Mouse (Mus musculus): Measurements from ENCODE around the gene Tspan18.

The Tspan18 gene

DNA sequence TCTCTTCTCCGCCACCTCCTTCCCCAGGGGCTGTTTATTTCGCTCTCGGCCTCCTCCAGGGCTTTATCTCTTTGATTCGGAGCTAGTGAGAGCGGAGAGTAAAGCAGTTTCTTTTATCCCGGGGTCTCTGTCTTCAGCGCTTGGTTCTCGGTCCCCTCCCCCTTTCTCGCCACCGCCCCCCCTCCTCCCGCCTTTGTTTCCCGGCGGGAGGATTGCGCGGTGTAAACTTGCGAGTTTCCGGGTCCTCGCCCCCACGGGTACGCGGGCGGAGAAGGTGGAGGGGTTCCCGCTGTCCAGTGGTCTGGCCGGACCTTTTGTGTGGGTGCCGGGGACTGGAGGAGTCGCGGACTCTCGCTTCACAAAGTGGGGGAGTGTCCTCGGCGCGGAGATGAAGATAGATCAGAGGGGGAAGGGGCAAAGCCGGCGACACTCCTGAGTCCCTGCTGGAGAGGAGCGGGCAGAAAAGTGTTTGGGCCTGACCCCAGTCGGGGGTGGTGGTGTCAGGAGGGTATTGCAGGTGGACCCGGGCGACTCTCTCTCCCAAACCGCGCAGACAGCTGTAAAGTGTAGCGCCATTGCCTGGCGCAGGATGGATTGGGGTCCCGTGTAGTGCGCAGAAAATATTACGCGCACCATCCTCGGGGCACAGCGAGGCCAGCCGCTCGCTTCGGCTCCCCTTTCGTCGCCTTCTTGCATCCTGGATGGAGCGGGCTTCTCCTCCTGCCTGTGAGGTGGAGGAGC, 146.1 kb downstream of the Tspan18 start:
- in situ Hi-C loops (cut with MseI, MboI): no loop called here

DNA sequence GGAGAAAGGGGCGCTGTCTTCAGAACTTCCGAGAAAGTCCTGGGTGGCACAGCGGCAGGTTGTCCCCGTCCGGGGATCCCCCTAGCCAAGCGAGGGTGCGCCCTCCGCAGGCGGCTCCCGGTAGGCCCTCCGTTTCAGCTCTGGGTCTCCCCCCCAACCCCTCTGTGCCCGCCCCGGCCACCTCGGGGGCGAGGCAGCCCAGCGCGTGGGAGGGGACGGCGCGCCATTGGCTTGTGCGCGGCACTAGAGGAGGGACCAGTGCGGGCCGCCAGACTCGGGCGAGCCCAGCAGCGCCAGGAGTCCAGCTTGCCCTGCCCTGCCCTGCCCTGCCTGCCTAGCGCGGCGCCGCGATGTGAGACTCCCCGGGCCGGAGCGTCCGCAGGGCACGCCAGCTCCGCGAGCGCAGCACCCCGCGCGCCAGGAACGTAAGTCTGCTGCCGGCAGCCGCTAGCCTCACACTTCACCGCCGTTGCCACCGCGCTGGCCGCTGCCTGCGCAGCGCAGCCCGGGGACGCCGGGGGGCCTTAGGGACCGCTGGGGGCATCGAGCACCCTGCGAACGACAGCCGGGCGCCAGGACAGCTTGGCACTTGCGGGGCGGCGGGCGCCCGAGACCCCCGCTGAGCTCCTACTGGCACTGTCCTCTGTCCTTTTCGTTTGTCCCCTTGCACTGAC, 146.8 kb downstream of the Tspan18 start, which contains the start of gene Trp53i11:
Trp53i11 (plus strand) TSS at position 226 of the 674 bp plus-strand sequence.
- in situ Hi-C loops (cut with MseI, MboI): no loop called here

DNA sequence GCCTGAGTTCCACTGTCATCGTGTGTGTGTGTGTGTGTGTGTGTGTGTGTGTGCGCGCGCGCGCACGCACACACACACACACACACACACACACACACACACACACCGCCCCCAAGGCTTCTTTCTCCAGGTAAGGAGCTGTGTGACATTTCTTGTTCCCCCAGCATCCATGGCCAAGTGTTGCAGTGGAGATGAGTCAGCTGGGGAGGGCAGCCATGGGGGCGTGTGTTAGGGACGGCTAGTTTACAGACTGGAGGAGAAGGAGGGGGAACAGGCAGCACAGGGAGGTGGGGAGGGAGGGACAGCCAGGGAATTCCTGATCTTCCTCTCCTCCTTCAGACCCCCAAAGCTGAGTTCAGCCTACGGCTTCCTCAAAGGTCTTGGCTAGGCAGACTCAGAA, 151.4 kb downstream of the Tspan18 start:
- in situ Hi-C loops (cut with MseI, MboI): no loop called here

- in situ Hi-C loops (cut with MseI, MboI): no loop called here
Measured at GRCm38 (mm10) chr2:93180077-93180844, 154.0 kb downstream of the Tspan18 start.

GRCm38 (mm10) chr2:93179603-93180002, 154.7 kb downstream of the Tspan18 start:
- in situ Hi-C loops (cut with MseI, MboI): no loop called here

DNA sequence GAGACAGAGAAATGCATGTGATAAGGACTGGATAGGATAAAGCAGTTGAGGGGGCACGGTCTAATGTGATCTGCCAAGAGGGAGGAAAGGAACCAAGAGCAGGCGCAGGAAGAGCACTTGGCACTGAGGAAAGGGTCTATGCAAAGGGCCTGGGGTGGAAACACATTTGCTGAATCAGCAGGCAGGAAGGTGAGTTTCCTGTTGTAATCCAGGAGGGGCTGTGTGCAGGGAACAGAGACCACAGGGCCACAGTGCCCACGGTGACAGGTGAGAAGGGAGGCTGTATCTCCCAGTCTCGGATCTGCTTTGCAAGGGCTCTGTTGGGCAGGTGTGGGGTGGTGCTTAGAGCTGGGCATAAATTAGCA, 156.0 kb downstream of the Tspan18 start:
- in situ Hi-C loops (cut with MseI, MboI): no loop called here

- in situ Hi-C loops (cut with MseI, MboI): no loop called here
Measured at GRCm38 (mm10) chr2:93177668-93178312, 156.5 kb downstream of the Tspan18 start.

- in situ Hi-C loops (cut with MseI, MboI): no loop called here
Measured at GRCm38 (mm10) chr2:93176871-93177667, 157.2 kb downstream of the Tspan18 start.

GRCm38 (mm10) chr2:93176193-93176798, 158.0 kb downstream of the Tspan18 start:
- in situ Hi-C loops (cut with MseI, MboI): no loop called here

DNA sequence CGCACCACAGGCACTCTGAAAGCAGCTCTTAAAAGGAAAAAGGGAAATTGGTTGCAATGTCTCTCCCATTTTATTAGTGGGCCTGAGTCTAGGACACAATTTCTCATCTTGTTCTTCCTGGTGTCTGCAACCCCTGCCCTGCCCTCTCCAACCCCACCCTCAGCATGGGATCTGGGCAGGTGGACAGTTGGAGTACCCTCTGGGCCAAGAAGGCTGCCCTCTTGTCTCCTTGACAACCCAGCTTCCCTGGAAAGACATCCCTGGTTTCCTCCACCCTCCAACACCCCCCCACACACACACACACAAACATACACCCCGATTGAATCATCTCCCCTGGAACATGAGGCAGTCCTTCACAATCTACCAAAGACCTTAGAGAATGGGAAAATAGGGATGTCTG, 158.6 kb downstream of the Tspan18 start:
- in situ Hi-C loops (cut with MseI, MboI): no loop called here

DNA sequence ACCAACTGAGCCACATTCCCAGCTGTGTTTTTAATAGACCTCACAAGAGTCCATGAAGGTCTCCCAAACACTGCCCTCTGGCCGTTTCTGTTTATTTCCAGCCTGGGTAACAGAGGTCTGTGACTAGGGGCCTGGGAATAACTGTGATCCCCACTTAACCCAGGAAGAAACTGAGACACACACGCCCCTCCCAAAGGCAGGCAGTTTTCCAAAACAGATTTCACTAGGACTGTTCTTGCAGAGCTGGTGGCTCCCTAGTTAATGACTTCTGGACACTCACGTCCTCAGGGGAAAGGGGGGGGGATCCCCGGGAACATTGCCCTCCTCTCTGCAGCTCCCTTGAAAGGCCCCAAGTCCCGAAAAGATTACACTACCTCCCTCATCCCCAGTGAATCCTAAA, 159.0 kb downstream of the Tspan18 start:
- in situ Hi-C loops (cut with MseI, MboI): no loop called here

DNA sequence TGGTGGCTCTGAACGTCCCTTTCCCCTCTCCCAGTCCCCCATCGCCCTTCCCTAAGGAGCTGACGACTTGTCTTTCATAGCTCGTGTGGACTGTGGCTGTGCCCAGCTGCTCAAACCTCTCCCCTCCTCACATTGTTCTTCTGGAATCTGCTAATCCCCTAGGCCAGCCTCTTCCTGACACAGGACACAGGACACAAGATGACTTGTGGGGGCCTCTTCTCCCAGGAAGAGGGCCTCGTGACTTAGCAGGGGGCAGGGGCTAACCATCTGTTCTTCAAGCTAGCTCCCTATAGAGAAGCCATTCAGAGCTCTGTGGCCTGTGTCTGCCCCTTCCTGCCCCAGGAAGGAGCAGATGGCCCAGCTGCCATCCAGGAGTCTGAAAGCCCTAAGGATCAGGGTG, 160.1 kb downstream of the Tspan18 start:
- in situ Hi-C loops (cut with MseI, MboI): no loop called here

DNA sequence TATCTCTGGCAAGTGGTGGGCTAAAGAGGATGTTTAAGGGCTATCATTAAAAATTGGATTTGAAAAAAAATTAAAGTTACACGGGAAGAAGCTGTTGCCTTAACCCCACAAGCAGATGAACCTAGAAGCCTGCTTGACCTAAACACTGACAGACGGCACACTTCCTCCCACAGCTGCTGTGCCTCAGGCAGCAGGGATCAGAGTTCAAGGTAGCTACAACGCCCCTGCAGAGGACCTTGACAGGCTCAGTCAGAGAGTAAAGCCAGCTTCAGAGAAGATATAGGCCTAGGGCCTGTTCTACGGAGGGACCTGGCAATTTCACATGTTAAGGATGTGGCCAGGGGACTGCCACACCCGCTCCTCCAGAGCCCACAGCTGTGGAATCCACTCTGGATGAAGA, 161.8 kb downstream of the Tspan18 start:
- in situ Hi-C loops (cut with MseI, MboI): no loop called here

- in situ Hi-C loops (cut with MseI, MboI): no loop called here
Measured at GRCm38 (mm10) chr2:93171929-93172328, 162.4 kb downstream of the Tspan18 start.

DNA sequence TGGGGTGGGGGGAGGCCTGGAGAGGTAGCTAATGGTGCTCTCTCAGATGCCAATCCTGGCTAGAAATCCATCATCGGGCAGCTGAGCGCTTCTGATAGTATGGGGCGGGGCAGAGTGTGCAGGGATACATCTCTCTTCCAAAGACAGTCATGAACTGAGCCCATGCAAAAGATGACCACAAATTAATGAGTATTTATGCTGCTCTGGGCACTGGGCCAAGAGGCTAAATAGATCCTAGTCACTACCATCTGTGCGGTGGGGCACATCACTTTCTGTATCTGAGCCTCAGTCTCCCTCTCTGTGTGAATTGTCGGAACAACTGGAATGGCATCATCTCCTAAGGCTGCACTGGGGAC, 163.5 kb downstream of the Tspan18 start:
- in situ Hi-C loops (cut with MseI, MboI): no loop called here

DNA sequence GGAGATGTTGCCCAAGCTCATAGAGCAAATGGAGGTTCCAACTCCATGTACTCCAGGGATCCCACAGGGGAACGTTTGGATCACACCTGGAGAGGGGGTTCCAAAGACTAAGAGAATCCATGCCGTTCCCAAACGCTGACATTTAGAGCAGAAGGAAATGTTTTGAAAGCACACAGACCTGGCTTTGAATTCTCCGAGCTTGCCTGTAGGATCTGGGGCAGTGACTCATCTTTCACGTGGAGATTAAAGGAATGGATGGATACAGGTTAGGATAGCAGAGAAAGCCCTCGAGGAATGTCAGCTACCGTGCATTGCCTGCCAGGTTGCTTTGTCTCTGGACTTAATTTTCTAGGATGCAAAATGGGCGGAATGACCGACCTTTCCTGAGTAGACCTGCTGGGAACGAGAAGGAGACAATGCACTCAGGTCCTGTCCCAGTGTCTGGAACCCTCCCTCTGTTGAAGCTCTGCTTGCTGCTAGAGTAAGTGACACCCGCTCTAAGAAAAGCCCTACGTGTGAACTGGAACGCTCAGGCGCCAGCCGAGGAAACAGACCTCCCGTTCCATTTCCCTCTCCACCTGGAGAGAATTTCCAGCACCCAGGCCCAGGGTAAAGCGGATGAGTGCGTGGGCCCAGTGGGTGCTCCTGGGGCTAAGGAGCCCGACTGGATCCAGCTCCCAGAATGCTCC, 164.0 kb downstream of the Tspan18 start:
- in situ Hi-C loops (cut with MseI, MboI): no loop called here

DNA sequence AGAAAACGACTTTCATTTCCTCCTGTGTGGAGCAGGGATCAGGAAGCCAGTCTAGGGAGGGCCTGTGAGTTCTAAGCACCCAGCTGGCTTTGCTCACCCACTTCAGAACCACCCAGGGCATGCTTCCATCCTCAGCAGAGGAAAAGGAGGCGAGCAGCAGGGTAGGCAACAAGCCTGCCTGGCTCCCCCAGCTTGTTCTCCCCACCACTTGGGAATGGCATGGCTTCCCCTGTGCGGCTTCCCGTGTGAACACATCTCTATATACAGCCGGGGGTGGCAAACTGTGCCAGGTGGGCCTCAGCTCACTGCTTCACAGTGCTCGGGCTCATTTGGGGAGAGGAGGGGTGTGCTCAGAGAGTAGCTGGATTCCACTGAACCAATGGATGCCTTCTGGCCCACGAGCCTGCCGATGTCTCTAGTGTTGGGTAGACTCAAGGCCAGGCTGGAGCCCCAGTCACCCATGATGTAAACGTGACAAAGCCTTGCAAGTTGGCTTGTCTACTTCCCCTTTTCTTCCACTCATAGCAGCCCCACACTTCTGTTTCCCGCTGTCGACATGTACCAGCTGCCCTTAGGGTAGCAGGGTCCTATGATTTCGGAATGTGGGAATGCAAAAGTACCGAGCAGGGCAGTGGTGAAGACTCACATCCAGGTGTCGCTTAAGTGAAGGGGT, 167.4 kb downstream of the Tspan18 start:
- in situ Hi-C loops (cut with MseI, MboI): no loop called here

DNA sequence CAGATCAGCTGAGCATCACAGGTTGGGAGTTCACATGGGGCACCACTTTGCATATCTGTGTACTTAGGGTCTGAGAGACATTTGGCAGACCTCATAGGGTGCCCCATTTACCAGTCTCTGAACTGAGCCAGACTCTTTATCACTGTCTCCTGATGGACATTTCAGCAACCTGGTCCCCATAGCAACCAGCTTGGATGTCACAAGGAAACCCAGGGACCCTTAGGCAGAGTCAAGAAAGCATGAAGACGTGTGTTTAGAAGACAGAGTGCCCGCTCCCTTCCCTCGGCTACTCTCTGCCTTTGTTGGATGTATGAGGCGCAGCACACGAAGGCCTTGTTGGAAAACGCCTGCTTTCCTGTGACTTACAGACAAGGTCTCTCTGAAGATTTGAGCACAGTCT, 168.0 kb downstream of the Tspan18 start:
- in situ Hi-C loops (cut with MseI, MboI): no loop called here

- in situ Hi-C loops (cut with MseI, MboI): no loop called here
Measured at GRCm38 (mm10) chr2:93163750-93164335, 170.5 kb downstream of the Tspan18 start.
